Comparison of ENCODE assay signal across 8 mouse cellular contexts in the genomic region with DNA sequence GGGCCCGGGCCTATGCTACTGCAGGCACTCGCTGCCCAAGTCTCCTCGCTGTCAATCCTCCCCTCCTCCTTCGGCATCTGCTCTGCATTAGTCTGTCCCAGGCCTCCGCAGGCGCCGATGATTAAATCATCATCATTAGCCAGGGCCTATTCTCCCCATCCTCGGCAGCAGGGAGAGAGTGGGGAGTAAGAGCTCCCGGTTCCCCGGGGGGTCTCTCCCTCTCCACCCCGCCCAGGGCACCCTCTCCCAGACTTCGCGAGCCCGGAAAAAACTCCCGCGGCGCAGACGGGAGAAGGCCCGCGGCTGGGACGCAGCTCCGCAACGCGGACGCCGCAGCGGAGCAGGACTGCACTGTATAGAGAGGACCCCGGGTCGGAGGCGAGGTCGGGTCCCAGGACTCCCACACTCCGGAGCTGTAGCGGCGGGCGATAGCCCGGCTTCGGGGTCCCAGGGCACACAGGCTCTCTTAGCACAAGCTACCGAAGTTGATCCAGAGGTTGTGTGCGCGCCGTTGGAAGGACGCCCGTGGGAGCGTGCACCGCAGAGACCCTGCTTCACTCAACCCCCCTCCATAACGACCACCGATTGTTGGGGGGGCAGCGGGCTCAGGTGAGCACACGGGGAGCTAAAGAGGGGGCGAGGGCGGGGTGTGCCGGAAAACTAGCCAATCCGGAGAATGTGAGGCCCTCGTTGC. TPM values are rescaled to one million over a fixed set of nuclear protein-coding genes. Genes with fewer than 3 reads are reported as not detected.
DNase-seq lines count a peak whose midpoint lies in the region; ATAC-seq and TF ChIP-seq lines count a peak whose summit lies in the region.

A gene (plus strand): TSS at position 240 of the 694 bp plus-strand sequence.

- WGBS in forebrain, embryonic 13.5 days, result under 1% methylated on average over 54 of the region's 54 CpGs
- WGBS in liver, postnatal 0 days (ENCODE audit: insufficient replicate concordance), result under 1% methylated on average over 54 of the region's 54 CpGs
- under 1% methylated on average over 54 of the region's 54 CpGs for WGBS in small intestine, adult 2 months

- TF ChIP-seq POLR2A in small intestine, adult 2 months (IDR thresholded peaks at IDR 0.05; ENCODE audit: low read depth, low read length), result 0 out of 2 replicates have a peak, but pooled peaks have one; percentile 19

- peaks cover 29% of the 10 kb centered on the region for H3K36me3 ChIP-seq in forebrain, embryonic 13.5 days (ENCODE audit: poor library complexity, severe bottlenecking)
- peaks cover 2% of the 10 kb centered on the region; the same call in 1 of the 2 replicates for H3K36me3 ChIP-seq in liver, postnatal 0 days (replicated peaks; ENCODE audit: insufficient read depth, low read length)
- H3K36me3 ChIP-seq in small intestine, adult 2 months (ENCODE audit: control insufficient read depth, insufficient read depth, low read length), result peaks cover 11% of the 10 kb centered on the region; the same call in 1 of the 2 replicates

- no peaks in the 10 kb centered on the region for H3K9me3 ChIP-seq in forebrain, embryonic 13.5 days (replicated peaks)
- H3K9me3 ChIP-seq in liver, postnatal 0 days (ENCODE audit: low read length), result no peaks in the 10 kb centered on the region

- DNase-seq in frontal cortex, postnatal 10 days (ENCODE audit: low spot score in 2 of 2), result no peak
- DNase-seq in 3T3-L1 (ENCODE audit: low read depth, low spot score), result peak; percentile 69
- peak; percentile 74 for DNase-seq in adrenal gland, postnatal 14 days
- peak; percentile 45 to 60 for DNase-seq in layer of hippocampus, adult 18-20 months (ENCODE audit: low spot score in 2 of 2)
- DNase-seq in liver, postnatal 0 days, result peak; percentile 55

- H3K9ac ChIP-seq in forebrain, embryonic 13.5 days, result peak within 1 kb of the TSS; percentile 84
- H3K9ac ChIP-seq in liver, postnatal 0 days (replicated peaks), result peak within 1 kb of the TSS; percentile 84

- no peak for TF ChIP-seq EP300 in liver, postnatal 0 days (IDR thresholded peaks at IDR 0.05; ENCODE audit: low read depth)

- peak; percentile 39; the same call in 1 of the 2 replicates for ATAC-seq in frontal cortex, adult (ENCODE audit: low TSS enrichment)
- ATAC-seq in forebrain, embryonic 13.5 days, result peak; percentile 82
- peak; percentile 26 for ATAC-seq in liver, postnatal 0 days

- TF ChIP-seq CTCF in liver, postnatal 0 days (IDR thresholded peaks at IDR 0.05; ENCODE audit: low read depth), result no peak
- no peak for TF ChIP-seq CTCF in small intestine, adult 2 months (IDR thresholded peaks at IDR 0.05; ENCODE audit: extremely low read depth, insufficient read length, insufficient replicate concordance, low read depth, low read length)

- peaks cover 21% of the 10 kb centered on the region for H3K4me1 ChIP-seq in forebrain, embryonic 13.5 days
- peaks cover 18% of the 10 kb centered on the region for H3K4me1 ChIP-seq in liver, postnatal 0 days (ENCODE audit: insufficient read depth)
- H3K4me1 ChIP-seq in small intestine, adult 2 months (ENCODE audit: control insufficient read depth, insufficient read depth, insufficient read length, low read length), result no peaks in the 10 kb centered on the region; the same call in 1 of the 2 replicates

- peak within 1 kb of the TSS; percentile 79 for H3K4me3 ChIP-seq in forebrain, embryonic 13.5 days
- H3K4me3 ChIP-seq in liver, postnatal 0 days (ENCODE audit: low read depth, low read length), result peak within 1 kb of the TSS; percentile 91
- peak within 1 kb of the TSS; percentile 67 for H3K4me3 ChIP-seq in small intestine, adult 2 months (ENCODE audit: low read depth, low read length)

- H3K4me2 ChIP-seq in forebrain, embryonic 13.5 days, result peak within 1 kb of the TSS; percentile 97
- H3K4me2 ChIP-seq in liver, postnatal 0 days (ENCODE audit: low read depth, low read length), result peak within 1 kb of the TSS; percentile 99

- peak within 1 kb of the TSS; percentile 87 for H3K27ac ChIP-seq in forebrain, embryonic 13.5 days
- peak within 1 kb of the TSS; percentile 82 for H3K27ac ChIP-seq in liver, postnatal 0 days (ENCODE audit: low read depth)
- peak within 1 kb of the TSS; percentile 77 for H3K27ac ChIP-seq in small intestine, adult 2 months (ENCODE audit: insufficient read depth, low read depth, low read length)

- peaks cover 51% of the 10 kb centered on the region for H3K27me3 ChIP-seq in forebrain, embryonic 13.5 days
- H3K27me3 ChIP-seq in liver, postnatal 0 days (ENCODE audit: insufficient read depth, low read length), result peaks cover 33% of the 10 kb centered on the region
- H3K27me3 ChIP-seq in small intestine, adult 2 months (ENCODE audit: control insufficient read depth, insufficient read depth, low read length), result peaks cover 2% of the 10 kb centered on the region; the same call in 1 of the 2 replicates

RNA-seq across cellular contexts. Expression of the gene that starts here (rescaled TPM):
- 29.2 and 39.8 TPM in 2 replicates for total RNA-seq in adrenal gland, postnatal 14 days (2021)
- polyA plus RNA-seq in forebrain, embryonic 13.5 days (2015; fragmentation: Nextera tagmentation; extraction: Ambion mirVana), result 46.5 and 47.3 TPM in 2 replicates
- 10 to 100 TPM; 33.7 to 37.9 TPM for total RNA-seq in layer of hippocampus, adult 18-20 months (2021)
- 11.6 and 11.7 TPM in 2 replicates for polyA plus RNA-seq in liver, postnatal 0 days (2015; fragmentation: Nextera tagmentation; extraction: Ambion mirVana)
- 6.4 and 9.9 TPM in 2 replicates for polyA plus RNA-seq in small intestine, adult 2 months (2012; rRNA removed)

Comparison
In these comparisons a context has a peak if more than half of its experiments do, and no peak if none do; other contexts are left out.
1. ATAC-seq: peak in every context shown above with its lines; median percentile 82 in forebrain, embryonic 13.5 days; 39 in frontal cortex, adult; 26 in liver, postnatal 0 days.
2. DNase-seq: peak in 3T3-L1 (single experiment), adrenal gland, postnatal 14 days (single experiment), layer of hippocampus, adult 18-20 months (2 of 2) and liver, postnatal 0 days (single experiment); none in frontal cortex, postnatal 10 days (0 of 2).
3. Peak in every context shown above with its lines, with median percentiles within 50 percentile points of each other: H3K27ac ChIP-seq and H3K4me3 ChIP-seq.